Mouse (Mus musculus): ENCODE results near the gene Ykt6. TPM values are rescaled to one million over a fixed set of nuclear protein-coding genes. Genes with fewer than 3 reads are reported as not detected.

Ykt6 gene
- polyA plus RNA-seq, 1 experiment from 2014 or later, result 39.1 TPM

GRCm38 (mm10) chr11:6016368-6016767 lies 60.9 kb downstream of the Ykt6 start:
- Histone ChIP-seq H3K4me2 (ENCODE audit: low read depth, low read length) (no peak overlapping the region), H3K27me3 (ENCODE audit: control insufficient read depth, insufficient read depth, low read length) (no peaks in the 10 kb centered on the region), H3K36me3 (ENCODE audit: control insufficient read depth, insufficient read depth, low read length) (no peaks in the 10 kb centered on the region), H3K4me1 (ENCODE audit: control insufficient read depth, insufficient read depth, low read length) (no peaks in the 10 kb centered on the region), H3K9me3 (ENCODE audit: control insufficient read depth, low read length) (no peaks in the 10 kb centered on the region), H3K27ac (ENCODE audit: low read depth, low read length) (no peak overlapping the region), H3K9ac (replicated peaks; ENCODE audit: low read depth, low read length) (no peak overlapping the region), H3K4me3 (ENCODE audit: low read depth, low read length) (no peak overlapping the region)
- ATAC-seq (ENCODE audit: low read depth), result no peak
- WGBS, result 7% methylated on average over 2 of the region's 3 CpGs

GRCm38 (mm10) chr11:6016797-6017395 lies 61.4 kb downstream of the Ykt6 start:
- H3K9ac ChIP-seq (replicated peaks; ENCODE audit: low read depth, low read length), result no peak overlapping the region
- ATAC-seq (ENCODE audit: low read depth), result no peak
- WGBS, result 59% methylated on average over 9 of the region's 9 CpGs

More at GRCm38 (mm10) chr11:6016797-6017395, 61.4 kb downstream of the Ykt6 start:
- Histone ChIP-seq H3K4me3 (ENCODE audit: low read depth, low read length) (no peak overlapping the region), H3K4me2 (ENCODE audit: low read depth, low read length) (no peak overlapping the region), H3K4me1 (ENCODE audit: control insufficient read depth, insufficient read depth, low read length) (no peaks in the 10 kb centered on the region), H3K27ac (ENCODE audit: low read depth, low read length) (no peak overlapping the region), H3K27me3 (ENCODE audit: control insufficient read depth, insufficient read depth, low read length) (no peaks in the 10 kb centered on the region), H3K36me3 (ENCODE audit: control insufficient read depth, insufficient read depth, low read length) (no peaks in the 10 kb centered on the region), H3K9me3 (ENCODE audit: control insufficient read depth, low read length) (no peaks in the 10 kb centered on the region)

Other genes with a start within 250 kb of the Ykt6 start
- gene Mrps24, start 240.0 kb upstream of the Ykt6 start, polyA plus RNA-seq (2014; fragmentation: Nextera tagmentation; extraction: Ambion mirVana), result 193 and 199 TPM in 2 replicates
- gene Urgcp, start 193.3 kb upstream of the Ykt6 start, polyA plus RNA-seq (2014; fragmentation: Nextera tagmentation; extraction: Ambion mirVana), result 18.5 and 23.9 TPM in 2 replicates
- 123 and 137 TPM in 2 replicates for gene Dbnl, start 167.2 kb upstream of the Ykt6 start, polyA plus RNA-seq (2014; fragmentation: Nextera tagmentation; extraction: Ambion mirVana)
- 2.8 and 3.2 TPM in 2 replicates for gene Pgam2, start 152.0 kb upstream of the Ykt6 start, polyA plus RNA-seq (2014; fragmentation: Nextera tagmentation; extraction: Ambion mirVana)
- gene Polm, start 117.7 kb upstream of the Ykt6 start, polyA plus RNA-seq (2014; fragmentation: Nextera tagmentation; extraction: Ambion mirVana), result 5.1 and 5.2 TPM in 2 replicates
- gene Aebp1, start 93.7 kb upstream of the Ykt6 start, polyA plus RNA-seq (2014; fragmentation: Nextera tagmentation; extraction: Ambion mirVana), result 1.7 and 27.4 TPM in 2 replicates
- gene Pold2, start 77.4 kb upstream of the Ykt6 start, polyA plus RNA-seq (2014; fragmentation: Nextera tagmentation; extraction: Ambion mirVana), result 48.2 and 48.6 TPM in 2 replicates
- gene Myl7, start 56.9 kb upstream of the Ykt6 start, polyA plus RNA-seq (2014; fragmentation: Nextera tagmentation; extraction: Ambion mirVana), result not detected in 2 replicates
- gene Gck, start 5.6 kb upstream of the Ykt6 start, polyA plus RNA-seq (2014; fragmentation: Nextera tagmentation; extraction: Ambion mirVana), result 1.7 and 3.5 TPM in 2 replicates
- 106 and 144 TPM in 2 replicates for gene Camk2b, start 110.7 kb downstream of the Ykt6 start, polyA plus RNA-seq (2014; fragmentation: Nextera tagmentation; extraction: Ambion mirVana)
- gene A730071L15Rik, start 244.3 kb downstream of the Ykt6 start, polyA plus RNA-seq (2014; fragmentation: Nextera tagmentation; extraction: Ambion mirVana), result 0.64 and 0.83 TPM in 2 replicates
- gene Nudcd3, start 244.7 kb downstream of the Ykt6 start, polyA plus RNA-seq (2014; fragmentation: Nextera tagmentation; extraction: Ambion mirVana), result 58.0 and 65.5 TPM in 2 replicates